Mouse (Mus musculus) spleen, adult 2 months (tissue): ENCODE results near the gene Haspin. TPM values are rescaled to one million over a fixed set of nuclear protein-coding genes. Genes with fewer than 3 reads are reported as not detected.

ENCODE experiments used
- DNase-seq, 2 experiments: peaks; one replicate each; pipeline versions ENCODE4 v3.0.0 to v3.0.0-alpha.2; 2012 to 2021; ENCODE audit warnings: low spot score in 2 of 2, low read depth in 1 of 2
- H3K27ac ChIP-seq: fragments of 200-500 bp; 2 replicates; pipeline ENCODE4 v1.5.1; 2012; ENCODE audit warnings: low read length, inconsistent platforms; ENCODE audit not compliant: insufficient read depth
- H3K27me3 ChIP-seq: fragments of 200-500 bp; 2 replicates; pipeline ENCODE4 v1.6.1; 2012; ENCODE audit warnings: mild to moderate bottlenecking, moderate library complexity, low read length, inconsistent platforms; ENCODE audit not compliant: control insufficient read depth, insufficient read depth
- H3K36me3 ChIP-seq: fragments of 200-500 bp; 2 replicates; pipeline ENCODE4 v1.6.1; 2012; ENCODE audit warnings: mild to moderate bottlenecking, low read length, inconsistent platforms; ENCODE audit not compliant: control insufficient read depth, insufficient read depth
- H3K4me1 ChIP-seq: fragments of 200-500 bp; 2 replicates; pipeline ENCODE4 v1.6.1; 2011; ENCODE audit warnings: inconsistent platforms; ENCODE audit not compliant: control insufficient read depth, insufficient read depth, insufficient read length
- H3K4me3 ChIP-seq: fragments of 200-500 bp; 2 replicates; pipeline ENCODE4 v1.5.1; 2011; ENCODE audit warnings: mild to moderate bottlenecking, inconsistent platforms; ENCODE audit not compliant: insufficient read depth, insufficient read length; ENCODE audit errors: extremely low read depth
- CTCF ChIP-seq: fragments of 200-500 bp; IDR thresholded peaks from 2 replicates; pipeline ENCODE4 v1.5.1; 2011; ENCODE audit warnings: mild to moderate bottlenecking, inconsistent platforms; ENCODE audit not compliant: insufficient read depth, insufficient read length, insufficient replicate concordance; ENCODE audit errors: extremely low read depth
- POLR2A ChIP-seq: fragments of 200-500 bp; IDR thresholded peaks from 2 replicates; pipeline ENCODE4 v1.6.1; 2011; ENCODE audit warnings: low read depth, low read length, inconsistent platforms
- WGBS: fragments of 180-500 bp; shearing (Covaris S2); methylation state at CpG from one replicate; pipeline ENCODE4 v1.1.7; 2018; 5-methylcytosine and 5-hydroxymethylcytosine counted together
- polyA plus RNA-seq: library from polyadenylated mRNA; depleted of rRNA; stranded (reverse); fragments of >200 nt; gene quantifications from 2 replicates; pipeline ENCODE4 v1.2.3, GENCODE M21; 2012

The Haspin gene
- polyA plus RNA-seq, 1 experiment: 2.2 TPM

- no peak overlapping the region for H3K4me3 ChIP-seq
- peaks cover 5% of the 10 kb centered on the region for H3K27me3 ChIP-seq
- no peak for DNase-seq
- WGBS: 79% methylated on average over 4 of the region's 4 CpGs
- no peak overlapping the region for H3K27ac ChIP-seq
- H3K36me3 ChIP-seq: no peaks in the 10 kb centered on the region
- TF ChIP-seq POLR2A (no peak), CTCF (no peak)
- no peaks in the 10 kb centered on the region; the same call in 1 of the 2 replicates for H3K4me1 ChIP-seq
Observed at GRCm38 (mm10) chr11:73161616-73162015, 23.5 kb upstream of the Haspin start.

GRCm38 (mm10) chr11:73160811-73161200 lies 22.7 kb upstream of the Haspin start:
- H3K4me1 ChIP-seq: no peaks in the 10 kb centered on the region; the same call in 1 of the 2 replicates
- H3K4me3 ChIP-seq: peak overlapping the region; percentile 27; the same call in 1 of the 2 replicates
- WGBS: 48% methylated on average over 6 of the region's 6 CpGs
- no peak for TF ChIP-seq CTCF
- TF ChIP-seq POLR2A: no peak
- no peak overlapping the region for H3K27ac ChIP-seq
- no peak for DNase-seq
- H3K36me3 ChIP-seq: no peaks in the 10 kb centered on the region
- peaks cover 5% of the 10 kb centered on the region for H3K27me3 ChIP-seq

- Histone ChIP-seq H3K4me1 (no peaks in the 10 kb centered on the region; the same call in 1 of the 2 replicates), H3K27me3 (peaks cover 5% of the 10 kb centered on the region), H3K36me3 (no peaks in the 10 kb centered on the region), H3K27ac (no peak within 1 kb of the TSS), H3K4me3 (peak within 1 kb of the TSS; percentile 27; the same call in 1 of the 2 replicates)
- no peak for DNase-seq
- WGBS: 6% methylated on average over 49 of the region's 49 CpGs
- no peak for TF ChIP-seq CTCF
- TF ChIP-seq POLR2A: no peak
Observed at GRCm38 (mm10) chr11:73159957-73160810, 22.1 kb upstream of the Haspin start, which contains the start of gene P2rx5. Gene P2rx5, plus strand, starts transcription at chr11:73160421.

- H3K27me3 ChIP-seq: no peaks in the 10 kb centered on the region; the same call in 1 of the 2 replicates
- H3K4me3 ChIP-seq: no peak overlapping the region
- 76% methylated on average over 6 of the region's 6 CpGs for WGBS
- H3K36me3 ChIP-seq: no peaks in the 10 kb centered on the region
- no peak for DNase-seq
- no peaks in the 10 kb centered on the region for H3K4me1 ChIP-seq
- no peak overlapping the region for H3K27ac ChIP-seq
- TF ChIP-seq CTCF (no peak), POLR2A (no peak)
Observed at GRCm38 (mm10) chr11:73155071-73155470, 17.0 kb upstream of the Haspin start.

- no peak for TF ChIP-seq POLR2A
- no peak for TF ChIP-seq CTCF
- DNase-seq: no peak
- no peak overlapping the region for H3K4me3 ChIP-seq
- no peaks in the 10 kb centered on the region for H3K27me3 ChIP-seq
- no peaks in the 10 kb centered on the region for H3K36me3 ChIP-seq
- no peaks in the 10 kb centered on the region for H3K4me1 ChIP-seq
- no peak overlapping the region for H3K27ac ChIP-seq
- WGBS: 85% methylated on average over 9 of the region's 9 CpGs
Observed at GRCm38 (mm10) chr11:73148209-73148608, 10.1 kb upstream of the Haspin start.

GRCm38 (mm10) chr11:73146975-73147365 lies 8.9 kb upstream of the Haspin start:
- Histone ChIP-seq H3K36me3 (no peaks in the 10 kb centered on the region), H3K27me3 (no peaks in the 10 kb centered on the region), H3K27ac (no peak overlapping the region), H3K4me3 (no peak overlapping the region), H3K4me1 (no peaks in the 10 kb centered on the region)
- TF ChIP-seq CTCF (no peak), POLR2A (no peak)
- WGBS: 77% methylated on average over 7 of the region's 7 CpGs
- DNase-seq: no peak
